Comparison of ENCODE assay signal across 22 mouse cellular contexts in genomic region chr13:94508344-94508743, GRCm38 (mm10).
"Had no signal": no experiment of that assay in that cellular context is flagged by ENCODE, and none has a peak within 500 bp of the region (broad histone marks: within the 10 kb centered on the region; RNA-seq: fewer than 3 reads in every experiment).

No protein-coding gene starts in this region.

- H3K27ac ChIP-seq: kidney, embryonic 15.5 days; left cerebral cortex, adult 2 months; limb, embryonic 12.5 days; liver, embryonic 13.5 days; macrophage; midbrain, embryonic 10.5 days; midbrain, embryonic 13.5 days; stomach, postnatal 0 days had no signal

- H3K27me3 ChIP-seq: kidney, embryonic 15.5 days; limb, embryonic 12.5 days; liver, embryonic 13.5 days; midbrain, embryonic 13.5 days had no signal

- H3K9ac ChIP-seq: kidney, embryonic 15.5 days; limb, embryonic 12.5 days; liver, embryonic 13.5 days; lung, embryonic 14.5 days; midbrain, embryonic 13.5 days had no signal

- ATAC-seq: intestine, postnatal 0 days; lung, postnatal 0 days; midbrain, embryonic 13.5 days; midbrain, embryonic 16.5 days had no signal

- H3K4me2 ChIP-seq: kidney, embryonic 15.5 days; limb, embryonic 12.5 days; liver, embryonic 13.5 days; lung, embryonic 14.5 days; midbrain, embryonic 13.5 days had no signal

- H3K4me1 ChIP-seq: kidney, embryonic 15.5 days had no signal

- DNase-seq: kidney, adult 2 months; kidney, postnatal 14 days; kidney, postnatal 4 days; layer of hippocampus, adult 9-11 months; layer of hippocampus, postnatal 36 days; liver, embryonic 13.5 days; lung, embryonic 14.5 days; right cerebral cortex, postnatal 4 days; thymus, adult 2 months; thymus, postnatal 14 days; thymus, postnatal 4 days had no signal

- H3K4me3 ChIP-seq: kidney, embryonic 15.5 days; left cerebral cortex, adult 2 months; limb, embryonic 12.5 days; liver, embryonic 13.5 days; midbrain, embryonic 10.5 days; midbrain, embryonic 13.5 days; myocyte had no signal

- H3K9me3 ChIP-seq: kidney, embryonic 15.5 days; limb, embryonic 12.5 days; liver, embryonic 13.5 days; midbrain, embryonic 10.5 days; midbrain, embryonic 13.5 days had no signal
